Mouse (Mus musculus): Measurements from ENCODE around the gene Abhd17c.

Abhd17c gene

DNA sequence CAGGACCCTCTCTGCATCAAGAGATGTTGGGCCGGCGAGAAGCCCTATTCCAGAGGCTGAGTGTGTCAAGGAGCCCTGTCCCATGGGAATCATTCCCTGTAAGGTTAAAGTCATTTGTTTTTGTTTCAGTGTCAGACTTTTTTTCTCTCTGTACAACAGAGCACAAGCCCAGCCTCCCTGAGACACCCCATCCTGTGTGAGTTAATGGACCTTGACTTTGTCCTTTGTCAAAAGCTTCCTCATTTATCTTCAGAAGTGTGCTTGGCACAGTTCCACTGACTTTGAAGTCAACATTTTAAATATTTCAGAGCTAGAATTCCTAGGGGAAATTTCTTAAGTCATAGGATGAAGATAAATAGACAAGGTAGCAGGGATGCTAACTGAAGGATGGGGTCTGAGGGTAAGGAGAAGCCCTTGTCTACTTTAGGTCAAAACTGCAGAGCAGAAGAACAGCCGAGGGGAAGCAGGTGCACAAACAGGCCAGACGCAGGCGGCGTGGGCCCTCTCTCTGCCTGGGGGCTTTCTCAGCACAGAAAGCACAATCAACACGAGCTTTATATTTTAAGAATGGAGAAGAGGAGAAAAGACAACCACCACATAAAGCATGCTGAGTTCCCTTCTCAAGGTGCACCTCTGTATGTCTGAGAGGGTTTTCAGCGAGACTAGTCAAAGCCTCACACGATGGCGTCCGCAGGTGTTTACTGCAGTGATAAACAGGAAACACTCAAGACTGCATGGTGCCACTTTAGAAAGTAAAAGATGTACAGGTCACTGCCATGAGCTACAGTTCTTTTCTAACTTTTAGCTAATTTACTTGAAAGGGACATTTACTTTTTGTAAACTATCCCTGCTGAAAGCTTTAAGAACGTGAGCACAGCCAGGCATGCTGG, 32.2 kb downstream of the Abhd17c start:
- DNase-seq (ENCODE audit: low spot score in 2 of 2) = peak; percentile 48 to 53

DNA sequence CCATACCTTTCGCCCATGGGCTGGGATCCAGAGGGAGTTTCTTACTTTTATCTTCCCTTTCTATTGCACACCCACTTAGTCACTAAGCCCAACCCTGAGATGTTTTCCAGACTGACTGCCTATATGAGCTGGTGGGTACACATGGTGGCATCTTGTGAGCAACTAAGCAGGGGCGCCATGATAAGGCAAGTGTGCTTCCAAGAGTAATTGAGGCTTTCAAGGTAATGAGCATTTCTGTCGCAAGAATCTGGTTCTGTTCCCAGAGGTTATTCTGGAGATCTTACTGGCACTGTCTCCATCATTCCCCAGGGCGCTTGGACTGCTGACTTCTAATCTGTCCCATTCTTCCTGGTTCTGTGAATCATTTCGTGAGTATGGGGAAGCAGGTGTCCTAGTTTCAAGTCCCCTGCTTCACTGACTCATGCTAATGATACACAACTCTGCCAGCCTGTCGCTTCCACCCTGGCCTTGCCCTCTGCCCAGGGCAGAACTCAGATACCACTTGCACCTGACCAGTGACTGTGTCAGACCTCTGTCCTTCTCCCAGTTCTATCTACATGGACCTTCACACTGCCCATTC, 34.1 kb downstream of the Abhd17c start:
- DNase-seq (ENCODE audit: low spot score in 2 of 2) = no peak

DNA sequence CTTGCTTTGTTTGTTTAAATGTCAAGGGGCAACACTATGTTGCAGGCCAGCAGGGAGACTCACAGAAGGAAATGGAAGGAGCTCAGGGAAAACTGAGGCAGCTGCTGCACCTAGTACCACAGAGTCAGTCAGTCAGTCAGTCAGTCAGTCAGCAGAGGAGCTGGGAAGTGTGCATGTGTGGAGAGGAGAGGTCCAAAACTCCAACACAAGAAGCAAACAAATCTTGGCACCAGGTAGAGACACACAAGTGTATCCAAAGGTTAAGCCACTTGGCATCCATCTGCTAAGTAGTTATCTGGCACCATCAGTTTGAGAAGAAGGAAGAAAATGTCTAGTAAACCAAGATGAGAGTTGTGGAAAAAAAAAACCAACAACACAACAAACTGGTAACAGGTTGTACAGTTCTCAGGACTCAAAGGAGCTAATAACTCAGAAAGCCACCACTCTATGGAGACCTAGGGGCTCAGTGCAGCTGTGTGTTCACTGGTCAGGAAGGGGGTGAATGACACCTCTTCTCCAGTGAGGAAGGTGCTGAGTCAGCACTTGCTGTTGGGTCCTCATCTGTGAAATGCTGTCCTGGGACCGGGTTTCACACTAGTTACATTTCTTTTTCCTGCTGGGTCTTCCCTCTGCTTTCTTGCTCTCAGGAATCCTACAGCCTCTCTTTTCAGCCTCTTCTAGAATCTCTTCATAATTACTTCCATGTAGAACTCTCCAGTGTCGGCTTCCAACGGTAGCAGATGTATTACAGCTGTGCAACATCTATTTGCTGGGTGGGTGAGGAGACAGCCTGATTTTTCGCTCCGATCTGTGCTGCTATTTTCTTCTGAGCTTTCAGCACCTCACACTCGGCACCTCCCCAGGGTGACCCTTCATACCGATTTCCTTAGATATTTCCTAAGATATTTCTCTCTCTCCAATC, 34.8 kb downstream of the Abhd17c start:
- DNase-seq (ENCODE audit: low spot score in 2 of 2) = peak in 1 of 2 experiments; percentile 27

DNA sequence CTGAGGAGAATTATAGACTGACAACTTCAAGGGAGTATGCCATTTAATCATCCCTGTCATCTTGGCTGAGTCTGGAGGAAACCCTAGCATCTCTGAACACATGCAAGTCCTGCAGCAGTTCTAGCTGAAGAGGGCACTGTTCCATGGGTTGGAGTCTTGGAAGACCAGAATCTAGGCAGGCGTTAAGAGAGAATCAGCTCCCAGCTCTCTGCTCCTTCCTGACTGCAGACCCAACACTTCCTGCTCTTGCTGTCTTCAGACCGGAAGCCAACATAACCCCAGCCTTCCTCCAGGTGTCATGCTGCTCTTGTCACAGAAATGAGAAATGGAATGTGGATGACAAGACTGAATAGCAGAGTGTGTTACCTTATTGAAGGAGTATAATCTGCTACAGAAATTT, 36.3 kb downstream of the Abhd17c start:
- peak; percentile 63 to 66 for DNase-seq (ENCODE audit: low spot score in 2 of 2)

DNA sequence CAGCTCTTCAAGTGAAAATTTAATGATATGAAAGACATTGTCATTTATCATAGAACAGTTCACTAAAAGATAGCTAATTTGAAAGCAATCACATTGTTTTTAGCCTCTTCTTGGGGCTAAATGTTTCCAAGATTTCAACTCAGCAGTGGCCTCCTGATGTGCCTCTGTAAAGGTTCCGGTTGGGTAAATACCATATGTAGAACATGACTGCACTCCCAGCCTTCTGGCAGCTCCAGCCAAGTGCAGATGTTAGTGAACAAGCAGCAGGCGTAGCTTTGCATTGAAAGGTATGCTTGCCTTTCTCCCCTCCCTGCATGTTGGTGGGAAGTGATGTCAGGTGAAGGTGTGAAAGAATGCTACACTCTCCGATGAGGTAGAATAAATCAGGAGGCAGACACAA, 36.9 kb downstream of the Abhd17c start:
- DNase-seq (ENCODE audit: low spot score in 2 of 2) = no peak

DNA sequence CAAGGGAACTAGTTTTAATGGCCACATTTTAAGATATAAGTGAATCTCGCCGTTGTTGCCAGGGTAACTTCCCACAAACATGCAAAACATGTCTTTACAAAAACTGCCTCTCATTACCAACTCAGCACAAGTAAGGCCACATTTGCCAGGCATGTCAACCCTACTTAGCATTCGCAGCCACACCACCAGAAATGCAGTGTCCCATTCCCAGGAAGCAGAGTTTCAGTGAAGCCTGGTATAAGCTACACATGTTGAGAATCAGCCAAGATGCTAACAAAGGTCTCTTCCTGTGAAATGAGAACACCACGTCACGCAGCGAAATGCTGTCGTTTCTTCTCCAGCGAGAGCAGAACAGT, 38.7 kb downstream of the Abhd17c start:
- no peak for DNase-seq (ENCODE audit: low spot score in 2 of 2)

DNA sequence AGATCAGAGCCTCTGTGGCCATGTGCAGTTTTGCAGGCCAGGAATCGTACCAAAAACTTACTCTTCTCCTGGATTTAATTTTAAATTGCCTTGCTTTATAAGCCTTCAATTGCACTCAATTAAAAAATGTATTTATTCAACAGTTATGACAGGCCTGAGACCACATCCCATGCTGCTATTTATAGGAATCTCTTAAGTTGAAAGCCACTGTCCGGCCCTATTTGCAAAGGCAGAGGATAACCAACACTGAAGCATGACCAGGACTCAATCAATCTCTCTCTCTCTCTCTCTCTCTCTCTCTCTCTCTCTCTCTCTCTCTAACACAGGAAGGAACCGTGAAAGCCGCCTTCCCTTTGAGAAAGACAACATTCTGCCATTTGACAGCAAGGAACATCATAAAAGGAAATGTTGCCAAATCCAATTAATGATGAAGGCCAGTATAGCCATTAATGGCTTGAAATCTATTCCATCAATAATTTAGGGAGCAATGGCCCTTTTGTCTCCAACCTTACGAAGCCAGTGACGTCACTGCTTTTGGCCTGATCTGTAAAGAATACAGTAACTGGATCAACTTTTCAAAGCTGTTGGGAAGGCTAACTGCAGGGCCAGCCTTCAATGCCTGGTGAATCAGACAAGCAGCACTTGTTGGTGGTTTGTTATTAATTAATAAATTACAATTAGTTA, 39.2 kb downstream of the Abhd17c start:
- DNase-seq (ENCODE audit: low spot score in 2 of 2) = no peak

DNA sequence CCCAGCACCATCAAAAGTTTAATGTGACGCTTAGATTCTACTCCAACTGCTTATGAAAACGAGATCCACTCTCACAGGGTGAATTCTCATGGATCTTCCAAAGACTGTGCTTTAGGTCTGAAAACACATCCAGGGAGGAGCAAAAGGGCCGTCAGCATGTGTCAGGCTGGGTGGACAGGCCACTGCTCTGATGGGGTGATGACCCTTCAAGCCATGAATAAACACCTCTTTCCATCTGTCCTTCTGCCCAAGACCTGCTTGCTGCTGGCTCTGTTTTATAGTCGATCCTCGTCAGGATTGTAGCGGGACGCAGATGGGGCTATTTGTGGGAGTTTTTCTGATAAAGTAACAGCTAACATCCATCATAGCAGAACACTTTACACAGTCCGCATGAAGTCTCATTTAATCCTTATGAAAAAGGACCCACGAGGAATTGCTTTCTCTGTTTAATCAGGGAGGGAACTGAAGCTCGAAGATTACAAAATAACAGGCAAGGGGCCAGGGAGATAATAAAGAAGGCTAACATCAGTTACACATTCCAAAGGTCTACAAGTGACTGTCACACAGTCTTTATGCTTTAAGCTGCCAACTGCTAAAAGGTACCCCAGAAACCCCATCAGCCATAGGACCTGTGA, 39.9 kb downstream of the Abhd17c start:
- DNase-seq (ENCODE audit: low spot score in 2 of 2) = no peak

DNA sequence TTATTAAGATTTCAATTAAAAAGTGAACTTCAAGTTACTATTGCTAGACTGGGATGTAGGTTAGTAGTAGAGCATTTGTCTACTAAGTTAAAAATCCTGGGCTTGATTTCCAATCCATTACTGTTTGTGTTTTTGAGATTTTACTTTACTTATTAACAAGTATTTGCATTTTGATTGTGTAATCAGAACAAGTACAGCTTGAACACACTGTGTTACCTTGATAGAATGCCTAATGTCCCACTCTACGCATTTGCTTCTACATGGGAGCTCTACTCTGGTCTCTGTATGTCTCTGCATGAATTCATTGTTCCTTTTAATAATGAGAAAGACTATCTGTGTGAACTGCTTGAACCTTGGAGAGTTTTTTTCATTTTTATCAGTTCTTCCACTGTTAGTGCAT, 44.8 kb downstream of the Abhd17c start:
- no peak for DNase-seq (ENCODE audit: low spot score in 2 of 2)

DNA sequence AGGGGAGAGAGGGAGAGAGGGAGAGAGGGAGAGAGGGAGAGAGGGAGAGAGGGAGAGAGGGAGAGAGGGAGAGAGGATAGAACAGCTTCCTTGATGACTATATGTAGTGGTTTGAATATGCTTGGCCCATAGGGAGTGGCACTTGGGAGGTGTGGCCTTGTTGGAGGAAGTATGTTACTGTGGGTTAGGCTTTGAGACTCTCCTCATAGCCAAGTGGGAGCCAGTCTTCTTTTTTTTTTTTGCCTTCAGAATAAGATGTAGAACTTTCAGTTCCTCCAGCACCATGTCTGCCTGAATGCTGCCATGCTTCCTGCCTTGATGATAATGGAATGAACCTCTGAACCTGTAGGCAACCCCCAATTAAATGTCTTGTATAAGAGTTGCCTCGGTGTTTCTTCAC, 49.1 kb downstream of the Abhd17c start:
- DNase-seq (ENCODE audit: low spot score in 2 of 2) = no peak

DNA sequence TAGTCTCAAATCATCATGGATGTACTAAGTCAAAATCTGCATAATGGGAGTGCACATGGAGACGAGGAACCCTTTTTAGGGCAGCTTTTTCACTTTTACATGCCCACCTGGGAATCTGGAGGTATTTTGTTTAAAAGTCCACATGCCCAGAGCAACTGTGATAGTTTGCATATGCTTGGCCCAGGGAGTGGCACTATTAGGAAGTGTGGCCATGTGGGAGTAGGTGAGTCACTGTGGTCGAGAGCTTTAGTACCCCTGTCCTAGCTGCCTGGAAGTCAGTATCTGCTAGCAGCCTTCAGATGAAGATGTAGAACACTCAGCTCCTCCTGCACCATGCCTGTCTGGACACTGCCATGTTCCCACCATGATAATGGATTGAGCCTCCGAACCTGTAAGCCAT, 51.0 kb downstream of the Abhd17c start:
- no peak for DNase-seq (ENCODE audit: low spot score in 2 of 2)

DNA sequence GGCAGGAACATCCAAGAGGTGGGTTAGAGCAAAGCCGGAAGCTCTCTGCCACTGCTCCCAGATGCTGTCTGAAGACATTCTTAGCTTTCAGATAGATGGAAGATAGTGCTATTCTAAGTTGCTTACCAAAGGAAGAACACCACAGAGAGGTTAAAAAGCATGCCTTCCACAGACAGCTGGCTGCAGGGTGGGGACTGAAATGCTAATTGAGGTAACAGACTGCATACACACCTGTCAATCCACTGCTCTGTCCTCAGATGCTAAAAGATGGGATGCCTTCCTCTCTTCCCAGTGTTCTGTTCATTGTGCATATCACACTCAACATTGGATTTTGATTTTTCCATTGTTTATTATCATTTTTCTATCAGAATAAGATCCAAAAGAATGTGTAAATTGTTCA, 53.6 kb downstream of the Abhd17c start:
- DNase-seq (ENCODE audit: low spot score in 2 of 2) = no peak

DNA sequence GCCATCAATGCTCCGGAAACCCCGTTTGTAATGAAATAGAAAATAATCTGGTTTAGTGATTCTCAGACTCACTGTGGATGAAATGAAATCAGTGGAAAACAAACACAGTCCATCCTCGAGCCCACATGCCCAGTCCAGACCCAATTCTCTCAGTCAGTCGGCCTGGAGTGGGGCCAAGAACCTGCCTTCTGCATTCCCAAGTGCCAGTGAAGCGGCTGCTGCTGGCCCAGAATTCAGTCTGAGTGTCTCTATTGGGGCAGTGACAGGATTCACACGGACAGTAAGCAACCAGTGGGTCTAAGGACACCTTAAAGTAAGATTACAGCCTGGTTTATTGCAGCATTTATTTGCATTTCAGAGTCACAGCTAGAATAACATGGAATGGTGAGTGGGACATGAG, 55.2 kb downstream of the Abhd17c start:
- DNase-seq (ENCODE audit: low spot score in 2 of 2) = no peak

DNA sequence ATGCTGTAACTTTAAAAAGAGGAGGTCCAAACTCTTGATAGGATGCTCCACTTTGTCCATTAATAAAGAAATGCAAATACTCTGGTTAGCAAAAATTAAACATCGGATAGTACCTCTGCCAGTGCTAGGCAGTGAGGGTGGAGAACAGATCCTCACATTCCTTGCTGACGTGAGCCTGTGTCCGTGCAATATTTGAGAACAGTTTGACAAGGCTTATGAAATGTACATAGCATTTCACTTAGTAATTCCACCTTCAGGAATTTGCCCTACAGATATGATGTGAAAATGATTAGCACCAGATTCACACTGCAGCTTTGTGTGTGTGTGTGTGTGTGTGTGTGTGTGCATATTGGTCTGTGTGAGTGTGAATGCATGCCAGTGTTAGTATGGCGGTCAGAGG, 60.9 kb downstream of the Abhd17c start:
- no peak for DNase-seq (ENCODE audit: low spot score in 2 of 2)

DNA sequence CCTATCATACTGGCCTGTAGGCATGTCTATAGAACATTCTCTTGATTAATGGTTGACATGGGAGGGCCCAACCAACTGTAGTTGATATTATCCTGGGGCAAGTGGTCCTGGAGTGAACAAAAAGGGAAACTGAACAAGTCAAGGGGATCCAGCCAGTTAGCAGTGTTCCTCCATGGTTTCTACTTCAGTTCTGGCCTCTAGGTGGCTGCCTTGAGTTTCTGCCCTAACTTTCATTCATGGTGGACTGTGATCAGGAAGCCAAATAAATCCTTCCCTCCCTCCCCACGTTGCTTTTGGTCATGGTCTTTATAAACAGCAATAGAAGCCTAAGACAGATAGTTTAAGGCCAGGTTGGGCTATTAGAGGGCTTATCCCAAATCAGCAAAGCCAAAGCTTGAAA, 61.9 kb downstream of the Abhd17c start:
- DNase-seq (ENCODE audit: low spot score in 2 of 2) = peak in 1 of 2 experiments; percentile 10

DNA sequence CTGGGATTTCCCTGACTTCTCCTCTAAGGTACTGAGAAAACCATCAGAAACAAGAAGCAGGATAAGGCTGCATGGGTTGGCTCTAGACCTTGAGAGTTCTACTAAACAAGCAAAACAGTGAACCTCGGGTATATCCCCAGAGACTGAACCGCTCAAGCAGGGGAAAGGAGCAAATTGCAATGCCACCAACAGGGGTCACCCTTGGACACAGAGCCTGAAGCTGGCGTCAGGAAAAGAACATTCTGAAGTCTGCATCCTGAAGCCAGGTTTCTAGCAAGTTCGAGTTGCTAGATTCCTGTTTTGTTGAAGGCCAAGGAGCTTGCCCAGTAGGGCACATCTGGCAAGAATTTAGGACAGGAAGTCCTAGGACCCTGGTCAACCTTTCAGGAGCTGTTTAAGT, 62.7 kb downstream of the Abhd17c start:
- DNase-seq (ENCODE audit: low spot score in 2 of 2) = peak; percentile 56 to 81

DNA sequence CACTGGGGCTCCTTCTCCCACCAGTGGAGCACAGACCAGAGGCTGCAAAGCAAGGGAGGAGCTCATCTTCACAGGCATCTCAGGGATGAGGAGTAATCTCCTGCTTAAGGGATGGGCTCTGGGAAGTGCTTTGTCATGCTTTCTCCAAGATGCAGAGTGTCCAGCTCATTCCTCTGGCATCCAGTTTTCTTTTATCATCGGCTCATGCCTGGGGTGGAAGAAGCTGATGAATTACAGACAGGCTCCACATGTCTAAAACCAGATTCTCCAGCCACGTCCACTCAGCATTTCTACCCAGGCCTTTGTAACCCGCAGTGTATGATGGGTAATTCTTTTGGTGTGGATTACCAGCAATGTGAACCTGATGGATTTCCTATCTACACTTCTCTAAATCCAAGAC, 63.5 kb downstream of the Abhd17c start:
- no peak for DNase-seq (ENCODE audit: low spot score in 2 of 2)

DNA sequence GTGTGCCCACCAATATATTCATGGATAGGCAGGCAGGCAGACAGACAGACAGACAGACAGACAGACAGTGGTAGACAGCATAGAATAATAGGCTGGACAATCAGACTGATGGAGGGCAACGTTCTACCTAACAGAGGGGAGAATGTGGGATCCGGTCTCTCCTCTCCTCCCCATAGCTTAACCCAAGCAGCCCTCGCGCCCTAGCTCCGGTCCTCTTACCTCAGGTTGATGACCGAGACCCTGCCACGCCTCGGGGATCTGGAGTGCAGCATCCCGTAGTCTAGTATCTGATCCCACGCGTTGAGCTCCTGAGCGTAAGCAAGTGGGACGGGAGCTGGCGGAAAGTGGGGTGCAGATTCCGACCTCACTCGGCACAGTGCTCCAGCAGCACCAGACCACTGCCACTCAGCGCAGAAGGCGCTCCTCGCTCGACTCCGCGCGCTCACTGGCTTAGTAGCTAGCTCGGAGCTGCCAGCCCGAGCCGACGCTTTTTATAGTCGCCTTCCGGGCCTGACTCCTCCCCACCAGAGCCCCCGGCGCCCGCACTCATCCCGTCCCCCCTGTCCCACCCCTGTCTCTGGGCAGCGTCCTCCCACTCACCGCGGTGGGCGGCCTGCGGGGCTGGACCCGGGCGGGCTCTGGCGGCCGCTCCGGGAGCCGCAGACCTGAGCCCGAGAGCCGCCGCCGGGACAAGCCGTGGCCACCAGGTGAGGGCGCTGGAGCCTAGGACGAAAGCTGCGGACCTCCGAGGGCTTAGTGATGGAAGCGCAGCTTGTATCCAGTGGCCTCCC, 65.5 kb downstream of the Abhd17c start, which contains the start of gene Cemip:
Gene Cemip (minus strand): TSS at position 464 of the 791 bp plus-strand sequence.
- DNase-seq (ENCODE audit: low spot score in 2 of 2) = peak; percentile 18 to 74

DNA sequence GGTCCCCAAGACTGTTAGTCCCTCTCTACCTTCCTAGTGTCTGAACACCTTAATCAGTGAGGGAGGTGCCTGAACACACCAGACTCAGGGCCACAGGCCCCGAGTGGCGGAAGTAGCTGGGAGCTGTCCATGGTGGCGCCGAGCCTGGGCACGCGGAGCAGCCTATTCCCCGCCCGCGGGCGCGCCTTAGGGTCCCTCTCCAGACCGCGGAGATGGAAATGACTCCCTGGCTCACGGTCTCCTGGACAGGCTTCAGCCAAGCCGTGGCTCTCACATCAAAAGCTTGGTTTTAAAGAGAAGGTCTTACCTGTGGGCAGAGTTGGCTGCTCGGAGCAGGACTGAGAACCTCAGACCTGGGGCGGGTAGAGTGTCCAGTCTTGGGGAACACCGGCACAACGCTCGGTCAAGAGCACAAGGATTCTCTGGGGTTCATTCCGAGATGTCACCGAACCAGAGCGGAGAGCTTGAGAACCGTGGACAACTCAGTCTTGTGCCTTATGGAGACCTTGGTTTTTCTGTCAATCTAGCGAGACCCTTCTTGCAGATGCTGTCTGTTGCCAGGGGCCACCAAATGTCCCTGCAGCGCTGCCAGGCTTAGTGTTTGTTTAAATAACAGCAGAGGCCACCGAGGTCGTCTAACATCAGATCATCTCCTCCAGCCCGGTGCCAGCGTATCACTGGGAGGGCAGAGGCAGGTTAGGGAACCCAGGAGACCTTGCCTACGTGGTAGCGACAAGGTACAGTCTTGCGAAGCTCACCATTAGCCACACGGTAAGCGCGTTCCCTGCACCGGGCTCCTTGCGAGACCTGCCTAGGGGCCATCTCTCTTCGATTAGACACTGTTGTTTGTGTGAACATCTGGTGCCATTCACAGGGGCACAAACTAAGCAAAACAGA, 66.4 kb downstream of the Abhd17c start:
- peak; percentile 10 to 64 for DNase-seq (ENCODE audit: low spot score in 2 of 2)
